ENCODE assay signal across 24 mouse cellular contexts in genomic region chr10:77569481-77569880, GRCm38 (mm10). TPM values are rescaled to one million over a fixed set of nuclear protein-coding genes. Genes with fewer than 3 reads are reported as not detected.
DNase-seq lines count a peak whose midpoint lies in the region; ATAC-seq and TF ChIP-seq lines count a peak whose summit lies in the region.
"Had no signal": no experiment of that assay in that cellular context is flagged by ENCODE, and none has a peak within 500 bp of the region (broad histone marks: within the 10 kb centered on the region; RNA-seq: fewer than 3 reads in every experiment).

No protein-coding gene starts in this region.

- H3K4me2 ChIP-seq in hindbrain, embryonic 13.5 days, result no peak overlapping the region
- no peak overlapping the region for H3K4me2 ChIP-seq in embryonic facial prominence, embryonic 13.5 days
- H3K4me2 ChIP-seq in stomach, embryonic 14.5 days (replicated peaks; ENCODE audit: low read depth, low read length), result peak overlapping the region; percentile 36
- no peak overlapping the region for H3K4me2 ChIP-seq in forebrain, embryonic 13.5 days
- H3K4me2 ChIP-seq: heart, embryonic 12.5 days; hindbrain, embryonic 14.5 days; midbrain, embryonic 15.5 days; neural tube, embryonic 15.5 days had no signal

- H3K4me1 ChIP-seq in hindbrain, embryonic 10.5 days (replicated peaks), result peaks cover 14% of the 10 kb centered on the region
- H3K4me1 ChIP-seq in hindbrain, embryonic 13.5 days (replicated peaks), result no peaks in the 10 kb centered on the region
- peaks cover 60% of the 10 kb centered on the region for H3K4me1 ChIP-seq in E14TG2a.4 (replicated peaks; ENCODE audit: low read depth, low read length)
- peaks cover 18% of the 10 kb centered on the region; the same call in 1 of the 2 replicates for H3K4me1 ChIP-seq in embryonic facial prominence, embryonic 13.5 days
- 0 out of 2 replicates have a peak, but pooled peaks cover 3% of the 10 kb centered on the region for H3K4me1 ChIP-seq in stomach, embryonic 14.5 days (ENCODE audit: control insufficient read depth, insufficient read depth, low read length)
- H3K4me1 ChIP-seq in forebrain, embryonic 13.5 days, result no peaks in the 10 kb centered on the region
- H3K4me1 ChIP-seq: midbrain, embryonic 15.5 days; neural tube, embryonic 15.5 days had no signal

- no peaks in the 10 kb centered on the region for H3K36me3 ChIP-seq in hindbrain, embryonic 10.5 days
- H3K36me3 ChIP-seq in hindbrain, embryonic 13.5 days, result no peaks in the 10 kb centered on the region
- no peaks in the 10 kb centered on the region for H3K36me3 ChIP-seq in E14TG2a.4 (ENCODE audit: insufficient read depth, low read length)
- no peaks in the 10 kb centered on the region for H3K36me3 ChIP-seq in embryonic facial prominence, embryonic 13.5 days
- H3K36me3 ChIP-seq in stomach, embryonic 14.5 days (ENCODE audit: control insufficient read depth, insufficient read depth, low read length), result no peaks in the 10 kb centered on the region
- no peaks in the 10 kb centered on the region for H3K36me3 ChIP-seq in forebrain, embryonic 13.5 days (ENCODE audit: poor library complexity, severe bottlenecking)
- H3K36me3 ChIP-seq: heart, embryonic 12.5 days; midbrain, embryonic 15.5 days; neural tube, embryonic 15.5 days had no signal

- no peak overlapping the region for H3K4me3 ChIP-seq in hindbrain, embryonic 10.5 days
- no peak overlapping the region for H3K4me3 ChIP-seq in hindbrain, embryonic 13.5 days
- H3K4me3 ChIP-seq in E14TG2a.4 (replicated peaks; ENCODE audit: low read length), result peak overlapping the region; percentile 23; the same call in 1 of the 2 replicates
- no peak overlapping the region for H3K4me3 ChIP-seq in embryonic facial prominence, embryonic 13.5 days
- no peak overlapping the region for H3K4me3 ChIP-seq in stomach, embryonic 14.5 days (ENCODE audit: low read depth, low read length)
- no peak overlapping the region for H3K4me3 ChIP-seq in forebrain, embryonic 13.5 days
- H3K4me3 ChIP-seq: heart, embryonic 12.5 days; megakaryocyte, embryonic 14.5 days; midbrain, embryonic 15.5 days; myocyte; neural tube, embryonic 15.5 days had no signal

- no peaks in the 10 kb centered on the region for H3K9me3 ChIP-seq in hindbrain, embryonic 10.5 days
- H3K9me3 ChIP-seq in hindbrain, embryonic 13.5 days, result no peaks in the 10 kb centered on the region
- H3K9me3 ChIP-seq in E14TG2a.4 (ENCODE audit: low read length), result 0 out of 2 replicates have a peak, but pooled peaks cover 2% of the 10 kb centered on the region
- no peaks in the 10 kb centered on the region for H3K9me3 ChIP-seq in embryonic facial prominence, embryonic 13.5 days
- H3K9me3 ChIP-seq in stomach, embryonic 14.5 days (ENCODE audit: control insufficient read depth, low read depth, low read length), result no peaks in the 10 kb centered on the region
- H3K9me3 ChIP-seq in forebrain, embryonic 13.5 days (replicated peaks), result no peaks in the 10 kb centered on the region
- H3K9me3 ChIP-seq: heart, embryonic 12.5 days; megakaryocyte, embryonic 14.5 days; midbrain, embryonic 15.5 days; neural tube, embryonic 15.5 days had no signal

- H3K9ac ChIP-seq in hindbrain, embryonic 13.5 days, result no peak overlapping the region
- no peak overlapping the region for H3K9ac ChIP-seq in embryonic facial prominence, embryonic 13.5 days
- no peak overlapping the region for H3K9ac ChIP-seq in stomach, embryonic 14.5 days (replicated peaks; ENCODE audit: low read depth, low read length)
- no peak overlapping the region for H3K9ac ChIP-seq in forebrain, embryonic 13.5 days
- H3K9ac ChIP-seq: heart, embryonic 12.5 days; hindbrain, embryonic 14.5 days; midbrain, embryonic 15.5 days; neural tube, embryonic 15.5 days had no signal

- H3K27ac ChIP-seq in hindbrain, embryonic 10.5 days, result peak overlapping the region; percentile 45; the same call in 1 of the 2 replicates
- H3K27ac ChIP-seq in hindbrain, embryonic 13.5 days, result no peak overlapping the region
- H3K27ac ChIP-seq in embryonic facial prominence, embryonic 13.5 days, result peak overlapping the region; percentile 44
- peak overlapping the region; percentile 95 for H3K27ac ChIP-seq in stomach, embryonic 14.5 days (ENCODE audit: low read length)
- H3K27ac ChIP-seq in forebrain, embryonic 13.5 days, result no peak overlapping the region
- H3K27ac ChIP-seq: hindbrain, embryonic 14.5 days; midbrain, embryonic 15.5 days; neural tube, embryonic 15.5 days had no signal

- 39% methylated on average over 7 of the region's 7 CpGs for WGBS in hindbrain, embryonic 10.5 days
- 39% methylated on average over 7 of the region's 7 CpGs for WGBS in hindbrain, embryonic 13.5 days
- 40% methylated on average over 7 of the region's 7 CpGs for WGBS in embryonic facial prominence, embryonic 13.5 days
- WGBS in stomach, embryonic 14.5 days, result 32% methylated on average over 7 of the region's 7 CpGs
- 37% methylated on average over 7 of the region's 7 CpGs for WGBS in forebrain, embryonic 13.5 days

- DNase-seq in hindbrain, embryonic 10.5 days (ENCODE audit: low spot score), result no peak
- DNase-seq in adrenal gland, adult 18-20 months (ENCODE audit: low spot score in 2 of 2), result no peak
- no peak for DNase-seq in urinary bladder, postnatal 10 days (ENCODE audit: low spot score)
- DNase-seq: adrenal gland, adult 2 months; cerebellum, adult 8-10 months; heart, postnatal 14 days; layer of hippocampus, postnatal 36 days; lung, postnatal 10 days; thymus, postnatal 36 days had no signal

- no peak for ATAC-seq in hindbrain, embryonic 13.5 days (ENCODE audit: low FRiP score)
- no peak for ATAC-seq in embryonic facial prominence, embryonic 13.5 days (ENCODE audit: insufficient number of reproducible peaks, insufficient read depth, low FRiP score, low TSS enrichment, low read depth)
- ATAC-seq in stomach, embryonic 14.5 days (ENCODE audit: insufficient number of reproducible peaks, insufficient read depth, low FRiP score, low read depth), result peak; percentile 29; the same call in 1 of the 2 replicates
- ATAC-seq in forebrain, embryonic 13.5 days, result no peak
- ATAC-seq: midbrain, embryonic 15.5 days had no signal

- TF ChIP-seq CTCF in E14TG2a.4 (conservative IDR thresholded peaks at IDR 0.05; ENCODE audit: low read length), result no peak

- no peaks in the 10 kb centered on the region; the same call in 1 of the 2 replicates for H3K27me3 ChIP-seq in hindbrain, embryonic 10.5 days (ENCODE audit: insufficient read depth, poor library complexity, severe bottlenecking)
- 0 out of 2 replicates have a peak, but pooled peaks cover 12% of the 10 kb centered on the region for H3K27me3 ChIP-seq in hindbrain, embryonic 13.5 days
- H3K27me3 ChIP-seq in E14TG2a.4 (ENCODE audit: insufficient read depth, low read length), result no peaks in the 10 kb centered on the region
- no peaks in the 10 kb centered on the region for H3K27me3 ChIP-seq in embryonic facial prominence, embryonic 13.5 days
- no peaks in the 10 kb centered on the region for H3K27me3 ChIP-seq in stomach, embryonic 14.5 days (ENCODE audit: control insufficient read depth, insufficient read depth, low read length)
- no peaks in the 10 kb centered on the region for H3K27me3 ChIP-seq in forebrain, embryonic 13.5 days
- H3K27me3 ChIP-seq: megakaryocyte, embryonic 14.5 days; midbrain, embryonic 15.5 days; neural tube, embryonic 15.5 days had no signal

RNA-seq across cellular contexts. Expression of gene Pttg1ip, which starts 12.0 kb away (rescaled TPM):
- 66.6 and 67.2 TPM in 2 replicates for polyA plus RNA-seq in hindbrain, embryonic 10.5 days (2016; fragmentation: Nextera tagmentation; extraction: Ambion mirVana)
- 69.0 and 71.9 TPM in 2 replicates for polyA plus RNA-seq in hindbrain, embryonic 13.5 days (2015; fragmentation: Nextera tagmentation; extraction: Ambion mirVana)
- 104 and 109 TPM in 2 replicates for polyA plus RNA-seq in embryonic facial prominence, embryonic 13.5 days (2015; fragmentation: Nextera tagmentation; extraction: Ambion mirVana)
- 198 and 200 TPM in 2 replicates for polyA plus RNA-seq in stomach, embryonic 14.5 days (2014; fragmentation: Nextera tagmentation; extraction: Ambion mirVana)
- 100 to 1,000 TPM; 175 to 203 TPM for total RNA-seq in adrenal gland, adult 18-20 months (2021)
- polyA plus RNA-seq in forebrain, embryonic 13.5 days (2015; fragmentation: Nextera tagmentation; extraction: Ambion mirVana), result 57.8 and 63.6 TPM in 2 replicates

RNA-seq across cellular contexts. Expression of gene Sumo3, which starts 36.4 kb away (rescaled TPM):
- 336 and 389 TPM in 2 replicates for polyA plus RNA-seq in hindbrain, embryonic 10.5 days (2016; fragmentation: Nextera tagmentation; extraction: Ambion mirVana)
- 271 and 274 TPM in 2 replicates for polyA plus RNA-seq in hindbrain, embryonic 13.5 days (2015; fragmentation: Nextera tagmentation; extraction: Ambion mirVana)
- polyA plus RNA-seq in embryonic facial prominence, embryonic 13.5 days (2015; fragmentation: Nextera tagmentation; extraction: Ambion mirVana), result 393 and 397 TPM in 2 replicates
- polyA plus RNA-seq in stomach, embryonic 14.5 days (2014; fragmentation: Nextera tagmentation; extraction: Ambion mirVana), result 324 and 346 TPM in 2 replicates
- 10 to 100 TPM; 91.8 to 98.8 TPM for total RNA-seq in adrenal gland, adult 18-20 months (2021)
- 329 and 347 TPM in 2 replicates for polyA plus RNA-seq in forebrain, embryonic 13.5 days (2015; fragmentation: Nextera tagmentation; extraction: Ambion mirVana)

RNA-seq across cellular contexts. Expression of gene Gm49325, which starts 36.5 kb away (rescaled TPM):
- polyA plus RNA-seq in hindbrain, embryonic 10.5 days (2016; fragmentation: Nextera tagmentation; extraction: Ambion mirVana), result 4.4 TPM in 1 of 2 replicates, not detected in the other
- polyA plus RNA-seq in hindbrain, embryonic 13.5 days (2015; fragmentation: Nextera tagmentation; extraction: Ambion mirVana), result 2.1 and 3.4 TPM in 2 replicates
- 2.6 and 4.1 TPM in 2 replicates for polyA plus RNA-seq in embryonic facial prominence, embryonic 13.5 days (2015; fragmentation: Nextera tagmentation; extraction: Ambion mirVana)
- polyA plus RNA-seq in stomach, embryonic 14.5 days (2014; fragmentation: Nextera tagmentation; extraction: Ambion mirVana), result 6.5 TPM in 1 of 2 replicates, not detected in the other
- total RNA-seq in adrenal gland, adult 18-20 months (2021), result 10 to 100 TPM; 13.1 to 17.1 TPM
- polyA plus RNA-seq in forebrain, embryonic 13.5 days (2015; fragmentation: Nextera tagmentation; extraction: Ambion mirVana), result 2.3 TPM in 1 of 2 replicates, not detected in the other
- total RNA-seq: granulocyte monocyte progenitor cell, adult 5-6 weeks; liver, adult 2 months had no signal
- polyA plus RNA-seq: adrenal gland, adult 2 months; forebrain, embryonic 11.5 days; heart, embryonic 12.5 days; liver, adult 2 months; midbrain, embryonic 15.5 days; spleen, adult 2 months had no signal

RNA-seq across cellular contexts. Expression of gene Itgb2, which starts 39.4 kb away (rescaled TPM):
- polyA plus RNA-seq in hindbrain, embryonic 10.5 days (2016; fragmentation: Nextera tagmentation; extraction: Ambion mirVana), result 1.0 and 1.2 TPM in 2 replicates
- polyA plus RNA-seq in hindbrain, embryonic 13.5 days (2015; fragmentation: Nextera tagmentation; extraction: Ambion mirVana), result 0.67 and 0.90 TPM in 2 replicates
- polyA plus RNA-seq in embryonic facial prominence, embryonic 13.5 days (2015; fragmentation: Nextera tagmentation; extraction: Ambion mirVana), result 1.3 TPM in 2 replicates
- 2.7 and 3.1 TPM in 2 replicates for polyA plus RNA-seq in stomach, embryonic 14.5 days (2014; fragmentation: Nextera tagmentation; extraction: Ambion mirVana)
- 10 to 100 TPM in 1 of 2 experiments, 1 to 10 TPM in 1; 7.8 to 16.2 TPM for total RNA-seq in adrenal gland, adult 18-20 months (2021)
- 0.34 and 0.37 TPM in 2 replicates for polyA plus RNA-seq in forebrain, embryonic 13.5 days (2015; fragmentation: Nextera tagmentation; extraction: Ambion mirVana)

RNA-seq across cellular contexts. Expression of gene Ube2g2, which starts 52.6 kb away (rescaled TPM):
- polyA plus RNA-seq in hindbrain, embryonic 10.5 days (2016; fragmentation: Nextera tagmentation; extraction: Ambion mirVana), result 100 and 103 TPM in 2 replicates
- 94.5 and 95.0 TPM in 2 replicates for polyA plus RNA-seq in hindbrain, embryonic 13.5 days (2015; fragmentation: Nextera tagmentation; extraction: Ambion mirVana)
- 76.4 and 80.3 TPM in 2 replicates for polyA plus RNA-seq in embryonic facial prominence, embryonic 13.5 days (2015; fragmentation: Nextera tagmentation; extraction: Ambion mirVana)
- 41.5 and 44.3 TPM in 2 replicates for polyA plus RNA-seq in stomach, embryonic 14.5 days (2014; fragmentation: Nextera tagmentation; extraction: Ambion mirVana)
- total RNA-seq in adrenal gland, adult 18-20 months (2021), result 10 to 100 TPM; 67.2 to 74.1 TPM
- 103 and 115 TPM in 2 replicates for polyA plus RNA-seq in forebrain, embryonic 13.5 days (2015; fragmentation: Nextera tagmentation; extraction: Ambion mirVana)

Comparison
In these comparisons a context has a peak if more than half of its experiments do, and no peak if none do; other contexts are left out.
1. H3K27ac ChIP-seq: peak in hindbrain, embryonic 10.5 days (single experiment), embryonic facial prominence, embryonic 13.5 days (single experiment) and stomach, embryonic 14.5 days (single experiment); none in hindbrain, embryonic 13.5 days (single experiment) and forebrain, embryonic 13.5 days (single experiment).